Mouse (Mus musculus): ENCODE data around the gene Ttc21a.

- TF ChIP-seq CTCF (IDR thresholded peaks at IDR 0.05; ENCODE audit: insufficient read depth, low read length) (no peak), POLR2A (IDR thresholded peaks at IDR 0.05; ENCODE audit: borderline replicate concordance, extremely low read depth, low read depth, low read length) (no peak)
Observed at GRCm38 (mm10) chr9:119909931-119910330, 27.5 kb upstream of the Ttc21a start.
